ENCODE assay signal across 8 mouse cellular contexts in genomic region chr10:80604001-80604509, GRCm38 (mm10). TPM values are rescaled to one million over a fixed set of nuclear protein-coding genes. Genes with fewer than 3 reads are reported as not detected.
DNase-seq lines count a peak whose midpoint lies in the region; ATAC-seq and TF ChIP-seq lines count a peak whose summit lies in the region.

No protein-coding gene starts in this region.

- peak overlapping the region; percentile 87 for H3K27ac ChIP-seq in heart, adult 2 months
- H3K27ac ChIP-seq in liver, embryonic 12.5 days: peak overlapping the region; percentile 98
- no peak overlapping the region for H3K27ac ChIP-seq in stomach, embryonic 14.5 days (ENCODE audit: low read length)

- no peak for TF ChIP-seq POLR2A in heart, adult 2 months (IDR thresholded peaks at IDR 0.05; ENCODE audit: insufficient read depth, low read depth, low read length)

- peaks cover 6% of the 10 kb centered on the region for H3K4me1 ChIP-seq in heart, adult 2 months (ENCODE audit: control insufficient read depth, insufficient read depth, low read length)
- H3K4me1 ChIP-seq in liver, embryonic 12.5 days: peaks cover 77% of the 10 kb centered on the region
- peaks cover 11% of the 10 kb centered on the region for H3K4me1 ChIP-seq in stomach, embryonic 14.5 days (ENCODE audit: control insufficient read depth, insufficient read depth, low read length)

- TF ChIP-seq CTCF in heart, adult 2 months (IDR thresholded peaks at IDR 0.05): no peak

- no peak overlapping the region for H3K4me3 ChIP-seq in heart, adult 2 months
- peak overlapping the region; percentile 71 for H3K4me3 ChIP-seq in liver, embryonic 12.5 days
- H3K4me3 ChIP-seq in stomach, embryonic 14.5 days (ENCODE audit: low read depth, low read length): peak overlapping the region; percentile 68

- ATAC-seq in erythroid progenitor cell, adult 5-6 weeks (replicated peaks; ENCODE audit: low FRiP score, poor library complexity, severe bottlenecking): peak; percentile 83
- peak; percentile 79 for ATAC-seq in liver, embryonic 12.5 days
- no peak for ATAC-seq in stomach, embryonic 14.5 days (ENCODE audit: insufficient number of reproducible peaks, insufficient read depth, low FRiP score, low read depth)

- peak in 1 of 2 experiments; percentile 21 for DNase-seq in heart, adult 2 months
- DNase-seq in heart, postnatal 10 days: no peak
- DNase-seq in CD4-positive helper T cell, adult 2 months (ENCODE audit: low read depth, low spot score): peak; percentile 59
- DNase-seq in Muller cell, postnatal 12 days (ENCODE audit: inconsistent ontology term): no peak
- no peak for DNase-seq in testis, postnatal 14 days (ENCODE audit: low spot score)

- WGBS in heart, adult 2 months: 85% methylated on average over 7 of the region's 7 CpGs
- 35% methylated on average over 7 of the region's 7 CpGs for WGBS in liver, embryonic 12.5 days (ENCODE audit: insufficient replicate concordance)
- WGBS in stomach, embryonic 14.5 days: 75% methylated on average over 7 of the region's 7 CpGs

- H3K27me3 ChIP-seq in heart, adult 2 months (ENCODE audit: control insufficient read depth, insufficient read depth, low read length): no peaks in the 10 kb centered on the region
- no peaks in the 10 kb centered on the region for H3K27me3 ChIP-seq in liver, embryonic 12.5 days (replicated peaks)
- H3K27me3 ChIP-seq in stomach, embryonic 14.5 days (ENCODE audit: control insufficient read depth, insufficient read depth, low read length): no peaks in the 10 kb centered on the region

- no peak for TF ChIP-seq EP300 in heart, adult 2 months (IDR thresholded peaks at IDR 0.05; ENCODE audit: insufficient read depth, low read depth, low read length)

- peak overlapping the region; percentile 97 for H3K4me2 ChIP-seq in liver, embryonic 12.5 days
- peak overlapping the region; percentile 96 for H3K4me2 ChIP-seq in stomach, embryonic 14.5 days (replicated peaks; ENCODE audit: low read depth, low read length)

- no peak overlapping the region for H3K9ac ChIP-seq in heart, adult 2 months (ENCODE audit: low read depth, low read length)
- peak overlapping the region; percentile 82 for H3K9ac ChIP-seq in liver, embryonic 12.5 days
- H3K9ac ChIP-seq in stomach, embryonic 14.5 days (replicated peaks; ENCODE audit: low read depth, low read length): no peak overlapping the region

- no peaks in the 10 kb centered on the region for H3K9me3 ChIP-seq in liver, embryonic 12.5 days (replicated peaks)
- no peaks in the 10 kb centered on the region for H3K9me3 ChIP-seq in stomach, embryonic 14.5 days (ENCODE audit: control insufficient read depth, low read depth, low read length)

- peaks cover 7% of the 10 kb centered on the region for H3K79me2 ChIP-seq in heart, adult 2 months (replicated peaks; ENCODE audit: control insufficient read depth, insufficient read depth, low read length)

- no peaks in the 10 kb centered on the region for H3K36me3 ChIP-seq in heart, adult 2 months (ENCODE audit: control insufficient read depth, insufficient read depth, low read length)
- peaks cover 36% of the 10 kb centered on the region for H3K36me3 ChIP-seq in liver, embryonic 12.5 days
- peaks cover 32% of the 10 kb centered on the region for H3K36me3 ChIP-seq in stomach, embryonic 14.5 days (ENCODE audit: control insufficient read depth, insufficient read depth, low read length)

- intact Hi-C loops in heart, adult 2 months (cut with DNase I): loop anchor here (2.0 kb wide), 1 partner anchor 17 kb away; no protein-coding TSS in a partner anchor
- intact Hi-C loops in heart, postnatal 10 days (cut with DNase I): no loop called here

RNA-seq across cellular contexts. Expression of gene Adat3, which starts 1.4 kb away (rescaled TPM):
- 1 to 10 TPM in 1 of 2 experiments, under 1 TPM in 1; 0.60 to 1.1 TPM for total RNA-seq in heart, adult 2 months (2021)
- 1.0 and 2.5 TPM in 2 replicates for polyA plus RNA-seq in heart, adult 2 months (2012; rRNA removed)
- total RNA-seq in heart, postnatal 10 days (2021): 1 to 10 TPM; 1.2 to 1.8 TPM
- total RNA-seq in erythroid progenitor cell, adult 5-6 weeks (2015; ENCODE audit: low replicate concordance): not detected in 2 replicates
- 1.4 TPM in 1 of 2 replicates, not detected in the other for total RNA-seq in erythroid progenitor cell, adult 5-6 weeks (2017; ENCODE audit: low replicate concordance)
- polyA plus RNA-seq in liver, embryonic 12.5 days (2016; fragmentation: Nextera tagmentation; extraction: Ambion mirVana): 7.0 and 7.4 TPM in 2 replicates
- 7.7 and 7.9 TPM in 2 replicates for polyA plus RNA-seq in stomach, embryonic 14.5 days (2014; fragmentation: Nextera tagmentation; extraction: Ambion mirVana)

RNA-seq across cellular contexts. Expression of gene Scamp4, which starts 1.4 kb away (rescaled TPM):
- total RNA-seq in heart, adult 2 months (2021): 10 to 100 TPM; 20.8 to 26.9 TPM
- polyA plus RNA-seq in heart, adult 2 months (2012; rRNA removed): 58.9 and 60.5 TPM in 2 replicates
- 10 to 100 TPM; 25.9 to 27.8 TPM for total RNA-seq in heart, postnatal 10 days (2021)
- 8.8 and 10.5 TPM in 2 replicates for total RNA-seq in erythroid progenitor cell, adult 5-6 weeks (2015; ENCODE audit: low replicate concordance)
- 2.3 and 6.9 TPM in 2 replicates for total RNA-seq in erythroid progenitor cell, adult 5-6 weeks (2017; ENCODE audit: low replicate concordance)
- polyA plus RNA-seq in liver, embryonic 12.5 days (2016; fragmentation: Nextera tagmentation; extraction: Ambion mirVana): 63.3 and 65.2 TPM in 2 replicates
- 95.9 and 106 TPM in 2 replicates for polyA plus RNA-seq in stomach, embryonic 14.5 days (2014; fragmentation: Nextera tagmentation; extraction: Ambion mirVana)

RNA-seq across cellular contexts. Expression of gene Gm49322, which starts 1.8 kb away (rescaled TPM):
- total RNA-seq in heart, adult 2 months (2021): under 1 TPM; 0.34 to 0.39 TPM
- 0.62 and 2.0 TPM in 2 replicates for polyA plus RNA-seq in heart, adult 2 months (2012; rRNA removed)
- 1 to 10 TPM in 1 of 2 experiments, under 1 TPM in 1; 0.98 to 1.2 TPM for total RNA-seq in heart, postnatal 10 days (2021)
- total RNA-seq in erythroid progenitor cell, adult 5-6 weeks (2015; ENCODE audit: low replicate concordance): 0.72 and 1.7 TPM in 2 replicates
- 0.64 and 5.4 TPM in 2 replicates for total RNA-seq in erythroid progenitor cell, adult 5-6 weeks (2017; ENCODE audit: low replicate concordance)
- 2.6 and 3.0 TPM in 2 replicates for polyA plus RNA-seq in liver, embryonic 12.5 days (2016; fragmentation: Nextera tagmentation; extraction: Ambion mirVana)
- polyA plus RNA-seq in stomach, embryonic 14.5 days (2014; fragmentation: Nextera tagmentation; extraction: Ambion mirVana): 1.5 and 2.3 TPM in 2 replicates

RNA-seq across cellular contexts. Expression of gene Abhd17a, which starts 13.9 kb away (rescaled TPM):
- total RNA-seq in heart, adult 2 months (2021): 10 to 100 TPM; 40.2 to 46.9 TPM
- polyA plus RNA-seq in heart, adult 2 months (2012; rRNA removed): 67.3 and 80.0 TPM in 2 replicates
- 100 to 1,000 TPM in 1 of 2 experiments, 10 to 100 TPM in 1; 92.2 to 102 TPM for total RNA-seq in heart, postnatal 10 days (2021)
- total RNA-seq in erythroid progenitor cell, adult 5-6 weeks (2015; ENCODE audit: low replicate concordance): 44.7 and 49.0 TPM in 2 replicates
- 5.5 and 30.7 TPM in 2 replicates for total RNA-seq in erythroid progenitor cell, adult 5-6 weeks (2017; ENCODE audit: low replicate concordance)
- polyA plus RNA-seq in liver, embryonic 12.5 days (2016; fragmentation: Nextera tagmentation; extraction: Ambion mirVana): 86.4 and 88.9 TPM in 2 replicates
- polyA plus RNA-seq in stomach, embryonic 14.5 days (2014; fragmentation: Nextera tagmentation; extraction: Ambion mirVana): 89.7 and 104 TPM in 2 replicates

RNA-seq across cellular contexts. Expression of gene Csnk1g2, which starts 18.6 kb away (rescaled TPM):
- total RNA-seq in heart, adult 2 months (2021): 100 to 1,000 TPM; 117 to 130 TPM
- 125 and 130 TPM in 2 replicates for polyA plus RNA-seq in heart, adult 2 months (2012; rRNA removed)
- 100 to 1,000 TPM; 137 to 141 TPM for total RNA-seq in heart, postnatal 10 days (2021)
- 31.4 and 58.0 TPM in 2 replicates for total RNA-seq in erythroid progenitor cell, adult 5-6 weeks (2015; ENCODE audit: low replicate concordance)
- total RNA-seq in erythroid progenitor cell, adult 5-6 weeks (2017; ENCODE audit: low replicate concordance): 50.1 and 62.4 TPM in 2 replicates
- 106 TPM in 2 replicates for polyA plus RNA-seq in liver, embryonic 12.5 days (2016; fragmentation: Nextera tagmentation; extraction: Ambion mirVana)
- polyA plus RNA-seq in stomach, embryonic 14.5 days (2014; fragmentation: Nextera tagmentation; extraction: Ambion mirVana): 43.5 and 67.4 TPM in 2 replicates
